Mouse (Mus musculus) kidney, embryonic 14.5 days (tissue): ENCODE data around the gene Usp44. TPM values are rescaled to one million over a fixed set of nuclear protein-coding genes. Genes with fewer than 3 reads are reported as not detected.
"Not testable (repeated sequence)": the region's sequence is repeated elsewhere in the genome, so short reads cannot be mapped to it uniquely, and the experiment has no call there.

Experiments
- ATAC-seq: fragments of 200-750 bp; cut with Nextera tagmentation; 2 replicates; pipeline ENCODE4 v1.8.0; 2017; ENCODE audit warnings: moderate number of reproducible peaks, mild to moderate bottlenecking, moderate TSS enrichment, moderate library complexity; ENCODE audit not compliant: low FRiP score, low TSS enrichment
- H3K27ac ChIP-seq: fragments of 300-500 bp; sonication (generic); 2 replicates; pipeline ENCODE4 v1.5.1; 2014; ENCODE audit warnings: low read depth, mild to moderate bottlenecking, low read length, moderate library complexity, mixed read lengths
- H3K27me3 ChIP-seq: fragments of 300-500 bp; sonication (generic); 2 replicates; pipeline ENCODE4 v1.6.1; 2014; ENCODE audit warnings: mild to moderate bottlenecking, low read length; ENCODE audit not compliant: control insufficient read depth, insufficient read depth
- H3K36me3 ChIP-seq: fragments of 300-500 bp; sonication (generic); 2 replicates; pipeline ENCODE4 v1.6.1; 2014; ENCODE audit warnings: low read length, mixed read lengths; ENCODE audit not compliant: control insufficient read depth, insufficient read depth
- H3K4me1 ChIP-seq: fragments of 300-500 bp; sonication (generic); 2 replicates; pipeline ENCODE4 v1.6.1; 2014; ENCODE audit warnings: low read length, mixed read lengths; ENCODE audit not compliant: control insufficient read depth, insufficient read depth
- H3K4me2 ChIP-seq: fragments of 300-500 bp; sonication (generic); replicated peaks from 2 replicates; pipeline ENCODE4 v1.6.1; 2014; ENCODE audit warnings: low read depth, mild to moderate bottlenecking, low read length
- H3K4me3 ChIP-seq: fragments of 300-500 bp; sonication (generic); 2 replicates; pipeline ENCODE4 v1.5.1; 2014; ENCODE audit warnings: mild to moderate bottlenecking, low read length
- H3K9ac ChIP-seq: fragments of 300-500 bp; sonication (generic); 2 replicates; pipeline ENCODE4 v1.6.1; 2014; ENCODE audit warnings: low read depth, mild to moderate bottlenecking, low read length, moderate library complexity
- H3K9me3 ChIP-seq: fragments of 300-500 bp; sonication (generic); 2 replicates; pipeline ENCODE4 v1.6.1; 2016; ENCODE audit warnings: low read length; ENCODE audit not compliant: control insufficient read depth
- WGBS: fragments of 180-500 bp; shearing (Covaris S2); extraction: QIAGEN DNeasy Blood & Tissue Kit; methylation state at CpG from one replicate; pipeline ENCODE4 v1.1.7; 2014; 5-methylcytosine and 5-hydroxymethylcytosine counted together
- polyA plus RNA-seq: library from polyadenylated mRNA; unstranded; fragments of >200 nt; fragmentation: Nextera tagmentation; extraction: Ambion mirVana; gene quantifications from 2 replicates; pipeline ENCODE4 v1.2.1, GENCODE M21; 2014

Gene Usp44
- polyA plus RNA-seq, result 1.1 and 1.4 TPM in 2 replicates

GRCm38 (mm10) chr10:93830931-93831729, at the start of gene Usp44:
Gene Usp44 (plus strand): TSS chr10:93831555.
- Histone ChIP-seq H3K27ac (no peak within 1 kb of the TSS), H3K4me3 (0 out of 2 replicates have a peak within 1 kb of the TSS, but pooled peaks have one; percentile 8), H3K4me1 (peaks cover 9% of the 10 kb centered on the region; the same call in 1 of the 2 replicates), H3K27me3 (peaks cover 54% of the 10 kb centered on the region), H3K9me3 (no peaks in the 10 kb centered on the region), H3K9ac (no peak within 1 kb of the TSS), H3K36me3 (no peaks in the 10 kb centered on the region), H3K4me2 (peak within 1 kb of the TSS; percentile 10; the same call in 1 of the 2 replicates)
- 9% methylated on average over 22 of the region's 22 CpGs for WGBS
- ATAC-seq, result no peak

GRCm38 (mm10) chr10:93783216-93784013, 47.9 kb upstream of the Usp44 start:
- Histone ChIP-seq H3K4me3 (no peak overlapping the region), H3K36me3 (no peaks in the 10 kb centered on the region), H3K4me1 (no peaks in the 10 kb centered on the region), H3K9ac (no peak overlapping the region), H3K4me2 (no peak overlapping the region), H3K27ac (no peak overlapping the region), H3K9me3 (no peaks in the 10 kb centered on the region), H3K27me3 (no peaks in the 10 kb centered on the region)
- 85% methylated on average over 15 of the region's 15 CpGs for WGBS
- no peak for ATAC-seq

- no peak for ATAC-seq
- H3K9ac ChIP-seq, result no peak overlapping the region
- no peak overlapping the region for H3K27ac ChIP-seq
- H3K4me1 ChIP-seq, result no peaks in the 10 kb centered on the region
- H3K9me3 ChIP-seq, result no peaks in the 10 kb centered on the region
- no peaks in the 10 kb centered on the region for H3K27me3 ChIP-seq
- 74% methylated on average over 8 of the region's 8 CpGs for WGBS
- no peak overlapping the region for H3K4me2 ChIP-seq
- no peak overlapping the region for H3K4me3 ChIP-seq
- no peaks in the 10 kb centered on the region for H3K36me3 ChIP-seq
Observed at GRCm38 (mm10) chr10:93799711-93800362, 31.5 kb upstream of the Usp44 start.

GRCm38 (mm10) chr10:93800363-93800722, 31.0 kb upstream of the Usp44 start:
- H3K36me3 ChIP-seq, result no peaks in the 10 kb centered on the region
- ATAC-seq, result no peak
- no peaks in the 10 kb centered on the region for H3K9me3 ChIP-seq
- H3K9ac ChIP-seq, result no peak overlapping the region
- no peak overlapping the region for H3K27ac ChIP-seq
- H3K4me1 ChIP-seq, result no peaks in the 10 kb centered on the region
- no peaks in the 10 kb centered on the region for H3K27me3 ChIP-seq
- WGBS, result 81% methylated on average over 4 of the region's 4 CpGs
- H3K4me2 ChIP-seq, result no peak overlapping the region
- H3K4me3 ChIP-seq, result no peak overlapping the region

GRCm38 (mm10) chr10:93800895-93801294, 30.5 kb upstream of the Usp44 start:
- WGBS, result 83% methylated on average over 5 of the region's 5 CpGs
- Histone ChIP-seq H3K4me2 (no peak overlapping the region), H3K4me1 (no peaks in the 10 kb centered on the region), H3K9ac (no peak overlapping the region), H3K9me3 (no peaks in the 10 kb centered on the region), H3K36me3 (no peaks in the 10 kb centered on the region), H3K4me3 (no peak overlapping the region), H3K27me3 (no peaks in the 10 kb centered on the region), H3K27ac (no peak overlapping the region)
- ATAC-seq, result no peak

- WGBS, result 63% methylated on average over 6 of the region's 6 CpGs
Observed at GRCm38 (mm10) chr10:93803199-93803598, 28.2 kb upstream of the Usp44 start.

GRCm38 (mm10) chr10:93809438-93809837, 21.9 kb upstream of the Usp44 start:
- not testable (repeated sequence) for H3K4me2 ChIP-seq, H3K9me3 ChIP-seq, H3K9ac ChIP-seq, H3K27me3 ChIP-seq, H3K4me3 ChIP-seq, ATAC-seq, H3K27ac ChIP-seq, H3K36me3 ChIP-seq, H3K4me1 ChIP-seq
- 92% methylated on average over 8 of the region's 8 CpGs for WGBS

More at GRCm38 (mm10) chr10:93803199-93803598, 28.2 kb upstream of the Usp44 start:
- Histone ChIP-seq H3K27me3 (no peaks in the 10 kb centered on the region), H3K9ac (no peak overlapping the region), H3K36me3 (no peaks in the 10 kb centered on the region), H3K9me3 (no peaks in the 10 kb centered on the region), H3K4me3 (no peak overlapping the region), H3K4me1 (no peaks in the 10 kb centered on the region), H3K4me2 (no peak overlapping the region), H3K27ac (no peak overlapping the region)
- no peak for ATAC-seq

GRCm38 (mm10) chr10:93810590-93811185, 20.7 kb upstream of the Usp44 start:
- Histone ChIP-seq H3K4me2 (no peak overlapping the region), H3K27me3 (no peaks in the 10 kb centered on the region), H3K4me1 (no peaks in the 10 kb centered on the region), H3K4me3 (no peak overlapping the region), H3K27ac (no peak overlapping the region), H3K36me3 (no peaks in the 10 kb centered on the region), H3K9me3 (no peaks in the 10 kb centered on the region), H3K9ac (no peak overlapping the region)
- ATAC-seq, result no peak
- WGBS, result 44% methylated on average over 7 of the region's 7 CpGs
